Mouse (Mus musculus) heart, postnatal 0 days (tissue): ENCODE data around the gene Zfp334. TPM values are rescaled to one million over a fixed set of nuclear protein-coding genes. Genes with fewer than 3 reads are reported as not detected.

Experiments used
- ATAC-seq: fragments of 200-750 bp; cut with Nextera tagmentation; 2 replicates; pipeline ENCODE4 v1.8.0; 2017; ENCODE audit warnings: low read depth, moderate number of reproducible peaks, moderate library complexity; ENCODE audit not compliant: insufficient read depth
- DNase-seq: peaks from one replicate; pipeline ENCODE4 v3.0.0-alpha.2; 2016; ENCODE audit warnings: low spot score
- H3K27ac ChIP-seq: fragments of 300-500 bp; sonication (generic); 2 replicates; pipeline ENCODE4 v1.5.1; 2014; ENCODE audit warnings: low read depth, mild to moderate bottlenecking
- H3K27me3 ChIP-seq: fragments of 300-500 bp; sonication (generic); 2 replicates; pipeline ENCODE4 v1.6.1; 2014; ENCODE audit warnings: low read length, mixed read lengths; ENCODE audit not compliant: control insufficient read depth, insufficient read depth
- H3K36me3 ChIP-seq: fragments of 300-500 bp; sonication (generic); replicated peaks from 2 replicates; pipeline ENCODE4 v1.6.1; 2014; ENCODE audit warnings: low read length, mixed read lengths; ENCODE audit not compliant: control insufficient read depth, insufficient read depth
- H3K4me1 ChIP-seq: fragments of 300-500 bp; sonication (generic); 2 replicates; pipeline ENCODE4 v1.6.1; 2014; ENCODE audit warnings: antibody characterized with exemption; ENCODE audit not compliant: control insufficient read depth, insufficient read depth
- H3K4me2 ChIP-seq: fragments of 300-500 bp; sonication (generic); 2 replicates; pipeline ENCODE4 v1.6.1; 2014; ENCODE audit warnings: low read depth, mild to moderate bottlenecking, low read length, moderate library complexity
- H3K4me3 ChIP-seq: fragments of 300-500 bp; sonication (generic); 2 replicates; pipeline ENCODE4 v1.5.1; 2014; ENCODE audit warnings: low read depth, low read length
- H3K9ac ChIP-seq: fragments of 300-500 bp; sonication (generic); replicated peaks from 2 replicates; pipeline ENCODE4 v1.6.1; 2014; ENCODE audit warnings: low read depth, low read length, mixed read lengths
- H3K9me3 ChIP-seq: fragments of 300-500 bp; sonication (generic); replicated peaks from 2 replicates; pipeline ENCODE4 v1.6.1; 2016; ENCODE audit warnings: low read length; ENCODE audit not compliant: control insufficient read depth
- CTCF ChIP-seq: IDR thresholded peaks from 2 replicates; pipeline ENCODE4 v1.5.1; 2016; ENCODE audit warnings: antibody characterized with exemption, control low read depth, low read depth
- EP300 ChIP-seq: IDR thresholded peaks from 2 replicates; pipeline ENCODE4 v1.6.1; 2016; ENCODE audit warnings: antibody characterized with exemption, low read depth
- WGBS: fragments of 180-500 bp; shearing (Covaris S2); extraction: QIAGEN DNeasy Blood & Tissue Kit; methylation state at CpG from one replicate; pipeline ENCODE4 v1.1.7; 2014; 5-methylcytosine and 5-hydroxymethylcytosine counted together
- polyA plus RNA-seq: library from polyadenylated mRNA; unstranded; fragments of >200 nt; fragmentation: Nextera tagmentation; extraction: Ambion mirVana; gene quantifications from 2 replicates; pipeline ENCODE4 v1.2.1, GENCODE M21; 2015
- total RNA-seq: library from RNA; depleted of rRNA; stranded (reverse); fragments of >200 nt; gene quantifications from 2 replicates; pipeline ENCODE4 v1.2.3, GENCODE M21; 2014; ENCODE audit warnings: low replicate concordance; rRNA removed

Zfp334 gene
- 2.7 and 3.3 TPM in 2 replicates for total RNA-seq
- 1.4 and 1.6 TPM in 2 replicates for polyA plus RNA-seq

- TF ChIP-seq EP300 = no peak
- no peak for TF ChIP-seq CTCF
- Histone ChIP-seq H3K9ac (peak within 1 kb of the TSS; percentile 75), H3K27me3 (no peaks in the 10 kb centered on the region), H3K9me3 (no peaks in the 10 kb centered on the region), H3K4me1 (peaks cover 9% of the 10 kb centered on the region; the same call in 1 of the 2 replicates), H3K4me3 (peak within 1 kb of the TSS; percentile 77), H3K27ac (peak within 1 kb of the TSS; percentile 73), H3K36me3 (peaks cover 37% of the 10 kb centered on the region), H3K4me2 (peak within 1 kb of the TSS; percentile 95)
- ATAC-seq (peak; percentile 98), DNase-seq (peak; percentile 92)
- WGBS = under 1% methylated on average over 40 of the region's 40 CpGs
Observed at GRCm38 (mm10) chr2:165387844-165388495, at the start of gene Zfp334. Zfp334 (minus strand) TSS chr2:165388259.

- TF ChIP-seq EP300 = no peak
- TF ChIP-seq CTCF = no peak
- no peak overlapping the region for H3K27ac ChIP-seq
- H3K36me3 ChIP-seq = no peaks in the 10 kb centered on the region
- no peaks in the 10 kb centered on the region for H3K27me3 ChIP-seq
- ATAC-seq (no peak), DNase-seq (no peak)
- H3K4me3 ChIP-seq = no peak overlapping the region
- H3K9me3 ChIP-seq = no peaks in the 10 kb centered on the region
- no peaks in the 10 kb centered on the region for H3K4me1 ChIP-seq
- no peak overlapping the region for H3K9ac ChIP-seq
- WGBS = 23% methylated on average over 7 of the region's 7 CpGs
- no peak overlapping the region for H3K4me2 ChIP-seq
Observed at GRCm38 (mm10) chr2:165428694-165429093, 40.6 kb upstream of the Zfp334 start.

- no peak for DNase-seq
- H3K4me1 ChIP-seq = no peaks in the 10 kb centered on the region
- TF ChIP-seq CTCF (no peak), EP300 (no peak)
- no peaks in the 10 kb centered on the region for H3K27me3 ChIP-seq
- H3K9ac ChIP-seq = no peak overlapping the region
- H3K4me2 ChIP-seq = no peak overlapping the region
- no peak overlapping the region for H3K4me3 ChIP-seq
- no peaks in the 10 kb centered on the region for H3K36me3 ChIP-seq
- no peaks in the 10 kb centered on the region for H3K9me3 ChIP-seq
- ATAC-seq = no peak
- 73% methylated on average over 2 of the region's 2 CpGs for WGBS
- no peak overlapping the region for H3K27ac ChIP-seq
Observed at GRCm38 (mm10) chr2:165420195-165420594, 32.1 kb upstream of the Zfp334 start.

DNA sequence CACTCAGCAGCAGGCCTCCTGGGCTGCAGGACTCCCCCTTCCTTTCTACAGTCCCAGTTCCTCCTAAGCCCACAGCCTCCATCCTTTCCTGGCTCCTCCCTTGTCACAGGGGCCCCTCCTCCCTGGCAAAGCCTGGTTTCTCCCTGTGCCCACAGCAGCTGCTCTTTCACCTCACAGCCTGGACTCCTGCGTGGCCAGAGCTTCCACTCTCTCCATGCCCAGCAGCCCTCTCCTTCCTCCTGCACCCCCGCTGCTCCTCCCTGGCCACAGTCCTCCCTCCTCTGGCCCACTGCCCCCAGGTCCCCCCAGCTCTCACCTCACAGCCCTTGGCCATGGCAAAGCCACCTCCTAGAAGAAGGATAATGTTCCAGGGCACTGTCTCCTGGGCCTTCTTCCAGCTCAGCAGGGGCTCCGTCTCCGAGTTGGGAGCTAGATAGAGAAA, 31.6 kb upstream of the Zfp334 start:
- H3K4me1 ChIP-seq = no peaks in the 10 kb centered on the region
- 53% methylated on average over 4 of the region's 4 CpGs for WGBS
- no peak for DNase-seq
- no peaks in the 10 kb centered on the region for H3K36me3 ChIP-seq
- ATAC-seq = no peak
- H3K4me3 ChIP-seq = no peak overlapping the region
- no peaks in the 10 kb centered on the region for H3K27me3 ChIP-seq
- no peak overlapping the region for H3K9ac ChIP-seq
- H3K27ac ChIP-seq = no peak overlapping the region
- H3K9me3 ChIP-seq = no peaks in the 10 kb centered on the region
- no peak for TF ChIP-seq CTCF
- TF ChIP-seq EP300 = no peak
- no peak overlapping the region for H3K4me2 ChIP-seq

- no peak overlapping the region for H3K4me3 ChIP-seq
- no peaks in the 10 kb centered on the region for H3K4me1 ChIP-seq
- H3K9ac ChIP-seq = no peak overlapping the region
- DNase-seq (no peak), ATAC-seq (no peak)
- no peak overlapping the region for H3K4me2 ChIP-seq
- H3K9me3 ChIP-seq = no peaks in the 10 kb centered on the region
- H3K27ac ChIP-seq = no peak overlapping the region
- H3K36me3 ChIP-seq = no peaks in the 10 kb centered on the region
- TF ChIP-seq EP300 (no peak), CTCF (no peak)
- H3K27me3 ChIP-seq = no peaks in the 10 kb centered on the region
- WGBS = 90% methylated on average over 2 of the region's 2 CpGs
Observed at GRCm38 (mm10) chr2:165418577-165418976, 30.5 kb upstream of the Zfp334 start.
